Mouse (Mus musculus): ENCODE measurements around the gene Arhgef12.

The Arhgef12 gene

DNA sequence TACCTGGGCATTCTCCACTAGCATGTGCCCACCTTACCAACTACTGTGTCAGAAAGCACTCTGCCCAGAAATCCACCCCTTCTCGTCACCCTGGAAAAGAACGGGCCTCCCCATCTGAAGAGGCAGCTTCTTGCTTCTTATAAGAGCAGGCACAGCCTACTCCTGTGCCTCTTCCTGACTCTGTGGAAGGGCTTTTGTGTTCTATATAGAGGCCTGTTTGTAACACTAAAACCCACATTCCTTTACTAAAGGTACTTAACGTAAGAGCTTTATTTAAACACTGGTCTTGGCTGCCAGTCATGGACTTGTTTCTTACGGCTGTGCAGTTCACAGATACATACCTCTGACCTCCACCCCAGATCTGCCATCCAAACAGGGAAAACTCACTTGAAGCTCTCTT, 185.2 kb downstream of the Arhgef12 start:
- DNase-seq (ENCODE audit: low spot score in 2 of 2), result no peak

DNA sequence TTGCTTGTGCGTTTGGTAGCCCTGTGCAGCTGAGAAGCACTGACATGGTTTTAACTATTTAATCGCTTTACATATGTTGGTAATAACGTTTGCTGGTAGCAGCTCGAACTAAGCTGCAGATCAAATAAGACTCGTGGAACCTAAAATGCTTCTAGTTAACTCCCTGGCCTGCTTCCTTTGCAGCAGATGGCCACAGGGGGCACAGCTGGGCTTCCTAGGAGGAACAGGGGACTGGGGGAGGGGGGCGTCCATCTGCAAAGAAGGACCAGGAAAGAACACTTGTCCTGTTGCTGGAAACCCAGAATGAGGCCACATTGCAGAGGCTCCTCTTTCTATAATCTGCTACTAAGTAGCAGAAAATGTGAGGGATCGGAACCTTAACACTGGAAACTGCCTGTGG, 186.8 kb downstream of the Arhgef12 start:
- no peak for DNase-seq (ENCODE audit: low spot score in 2 of 2)

DNA sequence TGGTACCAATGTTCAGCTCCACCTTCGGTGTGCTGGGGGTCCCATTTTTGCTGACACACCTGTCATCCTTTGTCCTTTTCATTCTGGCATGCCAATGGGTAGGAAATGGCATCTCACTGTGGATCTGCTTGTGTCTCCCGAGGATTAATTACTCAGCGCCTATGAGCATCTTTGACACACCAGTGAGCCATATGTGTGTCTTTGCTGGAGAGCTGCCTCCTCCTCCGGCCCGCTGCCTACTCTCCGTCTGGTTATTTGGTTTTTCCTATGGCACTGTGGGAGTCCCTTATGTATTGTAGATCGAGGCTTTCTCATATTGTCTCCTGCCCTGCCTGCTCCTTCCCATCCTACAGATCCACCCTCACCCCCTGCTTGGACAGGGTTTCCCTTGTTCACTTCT, 189.1 kb downstream of the Arhgef12 start:
- DNase-seq (ENCODE audit: low spot score in 2 of 2), result no peak

Measured in urinary bladder, postnatal 4 days (tissue).